Mouse (Mus musculus): ENCODE data around the gene Il18bp. TPM values are rescaled to one million over a fixed set of nuclear protein-coding genes. Genes with fewer than 3 reads are reported as not detected.

Gene Il18bp
- polyA plus RNA-seq, 1 experiment from 2014 or later = 3.4 TPM

- H3K4me3 ChIP-seq (replicated peaks) = no peak overlapping the region
- H3K4me1 ChIP-seq (replicated peaks) = no peaks in the 10 kb centered on the region
- H3K27me3 ChIP-seq = no peaks in the 10 kb centered on the region
- ATAC-seq (ENCODE audit: insufficient number of reproducible peaks, insufficient read depth, low FRiP score, low TSS enrichment, low read depth) = no peak
- no peak overlapping the region for H3K27ac ChIP-seq
- no peak overlapping the region for H3K9ac ChIP-seq (replicated peaks)
- H3K4me2 ChIP-seq = no peak overlapping the region
- H3K36me3 ChIP-seq = peaks cover 100% of the 10 kb centered on the region
- WGBS = 92% methylated on average over 26 of the region's 26 CpGs
- H3K9me3 ChIP-seq = no peaks in the 10 kb centered on the region
Measured at GRCm38 (mm10) chr7:102000921-102001630, 17.4 kb downstream of the Il18bp start.

- no peak overlapping the region for H3K4me3 ChIP-seq (replicated peaks)
- H3K27ac ChIP-seq = no peak overlapping the region
- no peaks in the 10 kb centered on the region for H3K4me1 ChIP-seq (replicated peaks)
- peaks cover 100% of the 10 kb centered on the region for H3K36me3 ChIP-seq
- WGBS = 93% methylated on average over 8 of the region's 8 CpGs
- ATAC-seq (ENCODE audit: insufficient number of reproducible peaks, insufficient read depth, low FRiP score, low TSS enrichment, low read depth) = no peak
- H3K9me3 ChIP-seq = no peaks in the 10 kb centered on the region
- no peaks in the 10 kb centered on the region for H3K27me3 ChIP-seq
- no peak overlapping the region for H3K4me2 ChIP-seq
- no peak overlapping the region for H3K9ac ChIP-seq (replicated peaks)
Measured at GRCm38 (mm10) chr7:102000296-102000695, 18.2 kb downstream of the Il18bp start.

GRCm38 (mm10) chr7:101999461-102000151, 18.9 kb downstream of the Il18bp start:
- Histone ChIP-seq H3K36me3 (peaks cover 100% of the 10 kb centered on the region), H3K27ac (no peak overlapping the region), H3K9me3 (no peaks in the 10 kb centered on the region), H3K9ac (replicated peaks) (no peak overlapping the region), H3K4me1 (replicated peaks) (no peaks in the 10 kb centered on the region), H3K27me3 (no peaks in the 10 kb centered on the region), H3K4me3 (replicated peaks) (no peak overlapping the region), H3K4me2 (no peak overlapping the region)
- 95% methylated on average over 15 of the region's 15 CpGs for WGBS
- no peak for ATAC-seq (ENCODE audit: insufficient number of reproducible peaks, insufficient read depth, low FRiP score, low TSS enrichment, low read depth)

- peaks cover 100% of the 10 kb centered on the region for H3K36me3 ChIP-seq
- H3K9me3 ChIP-seq = no peaks in the 10 kb centered on the region
- no peak overlapping the region for H3K4me3 ChIP-seq (replicated peaks)
- H3K27ac ChIP-seq = peak overlapping the region; percentile 66; the same call in 1 of the 2 replicates
- H3K9ac ChIP-seq (replicated peaks) = no peak overlapping the region
- no peaks in the 10 kb centered on the region for H3K27me3 ChIP-seq
- H3K4me2 ChIP-seq = no peak overlapping the region
- WGBS = 65% methylated on average over 14 of the region's 14 CpGs
- no peaks in the 10 kb centered on the region for H3K4me1 ChIP-seq (replicated peaks)
- ATAC-seq (ENCODE audit: insufficient number of reproducible peaks, insufficient read depth, low FRiP score, low TSS enrichment, low read depth) = no peak
Measured at GRCm38 (mm10) chr7:101998194-101998927, 20.1 kb downstream of the Il18bp start.

GRCm38 (mm10) chr7:101994241-101994640, 24.2 kb downstream of the Il18bp start:
- Histone ChIP-seq H3K4me3 (replicated peaks) (no peak overlapping the region), H3K27me3 (no peaks in the 10 kb centered on the region), H3K4me1 (replicated peaks) (no peaks in the 10 kb centered on the region), H3K36me3 (peaks cover 98% of the 10 kb centered on the region), H3K4me2 (no peak overlapping the region), H3K27ac (no peak overlapping the region), H3K9me3 (no peaks in the 10 kb centered on the region), H3K9ac (replicated peaks) (no peak overlapping the region)
- 86% methylated on average over 3 of the region's 3 CpGs for WGBS
- ATAC-seq (ENCODE audit: insufficient number of reproducible peaks, insufficient read depth, low FRiP score, low TSS enrichment, low read depth) = no peak

GRCm38 (mm10) chr7:101985081-101985480, 33.4 kb downstream of the Il18bp start:
- Histone ChIP-seq H3K27ac (no peak overlapping the region), H3K4me3 (replicated peaks) (no peak overlapping the region), H3K36me3 (peaks cover 81% of the 10 kb centered on the region), H3K9me3 (no peaks in the 10 kb centered on the region), H3K4me2 (no peak overlapping the region), H3K4me1 (replicated peaks) (no peaks in the 10 kb centered on the region), H3K27me3 (no peaks in the 10 kb centered on the region), H3K9ac (replicated peaks) (no peak overlapping the region)
- ATAC-seq (ENCODE audit: insufficient number of reproducible peaks, insufficient read depth, low FRiP score, low TSS enrichment, low read depth) = no peak
- 93% methylated on average over 3 of the region's 3 CpGs for WGBS

GRCm38 (mm10) chr7:101982735-101983134, 35.8 kb downstream of the Il18bp start:
- Histone ChIP-seq H3K4me1 (replicated peaks) (no peaks in the 10 kb centered on the region), H3K27ac (no peak overlapping the region), H3K9me3 (no peaks in the 10 kb centered on the region), H3K9ac (replicated peaks) (no peak overlapping the region), H3K4me3 (replicated peaks) (no peak overlapping the region), H3K4me2 (no peak overlapping the region), H3K27me3 (no peaks in the 10 kb centered on the region), H3K36me3 (peaks cover 65% of the 10 kb centered on the region)
- no peak for ATAC-seq (ENCODE audit: insufficient number of reproducible peaks, insufficient read depth, low FRiP score, low TSS enrichment, low read depth)
- 75% methylated on average over 1 of the region's 1 CpGs for WGBS

- Histone ChIP-seq H3K4me3 (replicated peaks) (no peak overlapping the region), H3K27ac (peak overlapping the region; percentile 90), H3K27me3 (no peaks in the 10 kb centered on the region), H3K4me2 (0 out of 2 replicates have a peak overlapping the region, but pooled peaks have one; percentile 6), H3K4me1 (replicated peaks) (peaks cover 40% of the 10 kb centered on the region), H3K9me3 (no peaks in the 10 kb centered on the region), H3K36me3 (peaks cover 24% of the 10 kb centered on the region), H3K9ac (replicated peaks) (no peak overlapping the region)
- WGBS = 10% methylated on average over 2 of the region's 2 CpGs
- ATAC-seq (ENCODE audit: insufficient number of reproducible peaks, insufficient read depth, low FRiP score, low TSS enrichment, low read depth) = no peak
Measured at GRCm38 (mm10) chr7:101974505-101974904, 44.0 kb downstream of the Il18bp start.

- 11% methylated on average over 3 of the region's 3 CpGs for WGBS
- Histone ChIP-seq H3K9ac (replicated peaks) (no peak overlapping the region), H3K9me3 (no peaks in the 10 kb centered on the region), H3K27me3 (no peaks in the 10 kb centered on the region), H3K36me3 (peaks cover 20% of the 10 kb centered on the region), H3K4me3 (replicated peaks) (peak overlapping the region; percentile 6; the same call in 1 of the 2 replicates), H3K4me1 (replicated peaks) (peaks cover 45% of the 10 kb centered on the region), H3K4me2 (peak overlapping the region; percentile 73), H3K27ac (peak overlapping the region; percentile 90)
- ATAC-seq (ENCODE audit: insufficient number of reproducible peaks, insufficient read depth, low FRiP score, low TSS enrichment, low read depth) = no peak
Measured at GRCm38 (mm10) chr7:101973730-101974129, 44.8 kb downstream of the Il18bp start.

GRCm38 (mm10) chr7:101971721-101972120, 46.8 kb downstream of the Il18bp start:
- Histone ChIP-seq H3K4me1 (replicated peaks) (peaks cover 48% of the 10 kb centered on the region), H3K4me2 (peak overlapping the region; percentile 73), H3K27me3 (no peaks in the 10 kb centered on the region), H3K36me3 (peaks cover 11% of the 10 kb centered on the region), H3K9me3 (no peaks in the 10 kb centered on the region), H3K4me3 (replicated peaks) (peak overlapping the region; percentile 72), H3K9ac (replicated peaks) (peak overlapping the region; percentile 93; the same call in 1 of the 2 replicates), H3K27ac (peak overlapping the region; percentile 100)
- no peak for ATAC-seq (ENCODE audit: insufficient number of reproducible peaks, insufficient read depth, low FRiP score, low TSS enrichment, low read depth)
- 54% methylated on average over 2 of the region's 2 CpGs for WGBS
